Mouse (Mus musculus): ENCODE results near the gene Copg1. TPM values are rescaled to one million over a fixed set of nuclear protein-coding genes. Genes with fewer than 3 reads are reported as not detected.

Gene Copg1
- polyA plus RNA-seq, 1 experiment from 2014 or later = 173 TPM

- WGBS = 63% methylated on average over 3 of the region's 3 CpGs
- H3K36me3 ChIP-seq = no peaks in the 10 kb centered on the region
- no peak overlapping the region for H3K27ac ChIP-seq
Observed at GRCm38 (mm10) chr6:87879628-87880027, 8.0 kb upstream of the Copg1 start.

DNA sequence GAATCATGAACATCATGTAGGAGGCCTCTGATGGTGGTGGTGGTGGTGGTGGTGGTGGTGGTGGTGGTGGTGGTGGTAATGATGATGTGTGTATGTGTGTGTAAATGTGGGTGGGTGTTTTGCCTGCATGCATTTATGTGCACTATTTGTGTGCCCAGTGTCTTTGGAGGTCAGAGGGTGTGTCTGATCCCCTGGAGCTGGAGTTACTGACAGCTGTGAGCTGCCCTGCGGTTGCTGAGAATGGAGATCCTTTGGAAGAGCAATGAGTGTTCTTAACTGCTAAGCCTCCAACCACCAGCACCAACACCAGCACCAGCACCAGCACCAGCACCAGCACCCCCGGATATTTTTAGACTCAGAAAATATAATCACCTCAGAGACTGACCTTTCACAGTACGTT lies 5.4 kb upstream of the Copg1 start:
- H3K4me3 ChIP-seq = no peak overlapping the region
- 64% methylated on average over 3 of the region's 3 CpGs for WGBS
- H3K4me1 ChIP-seq = no peaks in the 10 kb centered on the region
- H3K36me3 ChIP-seq = no peaks in the 10 kb centered on the region
- DNase-seq (ENCODE audit: low spot score) = no peak
- no peaks in the 10 kb centered on the region for H3K9me3 ChIP-seq
- no peak overlapping the region for H3K27ac ChIP-seq
- H3K27me3 ChIP-seq (ENCODE audit: insufficient read depth, poor library complexity, severe bottlenecking) = no peaks in the 10 kb centered on the region

More at GRCm38 (mm10) chr6:87879628-87880027, 8.0 kb upstream of the Copg1 start:
- Histone ChIP-seq H3K9me3 (no peaks in the 10 kb centered on the region), H3K4me1 (no peaks in the 10 kb centered on the region), H3K4me3 (no peak overlapping the region), H3K27me3 (ENCODE audit: insufficient read depth, poor library complexity, severe bottlenecking) (no peaks in the 10 kb centered on the region)
- DNase-seq (ENCODE audit: low spot score) = no peak

- Histone ChIP-seq H3K27ac (no peak overlapping the region), H3K9me3 (no peaks in the 10 kb centered on the region), H3K36me3 (no peaks in the 10 kb centered on the region), H3K4me3 (no peak overlapping the region), H3K27me3 (ENCODE audit: insufficient read depth, poor library complexity, severe bottlenecking) (no peaks in the 10 kb centered on the region), H3K4me1 (no peaks in the 10 kb centered on the region)
- 68% methylated on average over 4 of the region's 4 CpGs for WGBS
- DNase-seq (ENCODE audit: low spot score) = no peak
Observed at GRCm38 (mm10) chr6:87882816-87883215, 4.8 kb upstream of the Copg1 start.

GRCm38 (mm10) chr6:87886721-87887120 lies 893 bp upstream of the Copg1 start:
- Histone ChIP-seq H3K27ac (no peak overlapping the region), H3K27me3 (ENCODE audit: insufficient read depth, poor library complexity, severe bottlenecking) (no peaks in the 10 kb centered on the region), H3K4me1 (peaks cover 7% of the 10 kb centered on the region), H3K4me3 (no peak overlapping the region), H3K9me3 (no peaks in the 10 kb centered on the region), H3K36me3 (peaks cover 30% of the 10 kb centered on the region)
- DNase-seq (ENCODE audit: low spot score) = no peak
- 95% methylated on average over 1 of the region's 1 CpGs for WGBS

GRCm38 (mm10) chr6:87893931-87894330 lies 6.3 kb downstream of the Copg1 start:
- H3K27me3 ChIP-seq (ENCODE audit: insufficient read depth, poor library complexity, severe bottlenecking) = no peaks in the 10 kb centered on the region

DNA sequence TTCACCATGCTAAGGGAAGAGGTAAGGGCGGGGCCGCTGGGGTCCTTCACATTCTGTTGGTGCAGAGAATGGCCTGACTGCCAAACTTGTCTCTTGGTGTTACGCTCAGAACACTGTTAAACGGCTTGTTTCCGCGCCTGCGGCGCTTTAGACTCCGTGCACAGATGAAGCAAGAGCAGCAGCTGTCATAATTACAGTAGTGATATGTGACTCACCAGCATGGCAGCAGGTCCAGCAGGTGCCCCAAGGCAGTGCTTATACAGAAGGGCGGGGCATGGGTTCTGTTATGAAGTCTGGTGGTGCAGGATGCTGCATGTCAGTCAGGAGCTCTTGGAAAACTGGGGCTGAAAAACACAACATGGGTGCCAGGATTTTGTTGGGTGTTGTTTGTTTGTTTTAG lies 10.4 kb downstream of the Copg1 start:
- no peak overlapping the region for H3K27ac ChIP-seq
- no peaks in the 10 kb centered on the region for H3K4me1 ChIP-seq
- peaks cover 100% of the 10 kb centered on the region for H3K36me3 ChIP-seq
- no peaks in the 10 kb centered on the region for H3K9me3 ChIP-seq
- no peaks in the 10 kb centered on the region for H3K27me3 ChIP-seq (ENCODE audit: insufficient read depth, poor library complexity, severe bottlenecking)
- no peak for DNase-seq (ENCODE audit: low spot score)
- H3K4me3 ChIP-seq = no peak overlapping the region
- WGBS = 94% methylated on average over 10 of the region's 10 CpGs

More at GRCm38 (mm10) chr6:87893931-87894330, 6.3 kb downstream of the Copg1 start:
- 89% methylated on average over 7 of the region's 7 CpGs for WGBS
- Histone ChIP-seq H3K36me3 (peaks cover 100% of the 10 kb centered on the region), H3K27ac (no peak overlapping the region), H3K4me1 (peaks cover 1% of the 10 kb centered on the region), H3K9me3 (no peaks in the 10 kb centered on the region), H3K4me3 (no peak overlapping the region)
- no peak for DNase-seq (ENCODE audit: low spot score)

GRCm38 (mm10) chr6:87906632-87907031 lies 19.0 kb downstream of the Copg1 start:
- Histone ChIP-seq H3K36me3 (peaks cover 98% of the 10 kb centered on the region), H3K4me1 (no peaks in the 10 kb centered on the region), H3K27me3 (ENCODE audit: insufficient read depth, poor library complexity, severe bottlenecking) (no peaks in the 10 kb centered on the region), H3K27ac (no peak overlapping the region), H3K9me3 (no peaks in the 10 kb centered on the region), H3K4me3 (no peak overlapping the region)
- WGBS = 67% methylated on average over 5 of the region's 5 CpGs
- DNase-seq (ENCODE audit: low spot score) = peak; percentile 65

DNA sequence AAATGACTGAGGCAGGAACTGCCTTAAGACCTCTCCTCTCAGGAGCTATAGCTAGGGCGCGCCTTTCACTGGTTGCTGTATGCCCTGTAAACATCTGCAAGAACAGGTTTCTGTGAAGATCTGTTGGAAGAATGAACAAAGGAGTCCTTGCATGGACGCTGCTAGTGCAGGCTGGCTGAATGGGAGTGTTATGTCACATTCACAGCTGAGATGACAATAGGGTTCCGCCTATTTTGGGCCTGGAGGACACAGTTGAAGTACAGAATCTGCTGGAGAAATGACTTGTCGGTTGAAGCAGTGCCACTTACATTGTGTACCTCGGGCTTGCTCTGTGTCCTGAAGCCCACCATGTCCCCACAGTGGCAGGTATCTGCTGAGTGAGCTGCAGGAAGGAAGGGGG lies 21.6 kb downstream of the Copg1 start:
- H3K27me3 ChIP-seq (ENCODE audit: insufficient read depth, poor library complexity, severe bottlenecking) = no peaks in the 10 kb centered on the region
- no peak overlapping the region for H3K4me3 ChIP-seq
- H3K9me3 ChIP-seq = no peaks in the 10 kb centered on the region
- 88% methylated on average over 6 of the region's 6 CpGs for WGBS
- H3K36me3 ChIP-seq = peaks cover 88% of the 10 kb centered on the region
- peak; percentile 71 for DNase-seq (ENCODE audit: low spot score)
- peaks cover 7% of the 10 kb centered on the region; the same call in 1 of the 2 replicates for H3K4me1 ChIP-seq
- no peak overlapping the region for H3K27ac ChIP-seq

GRCm38 (mm10) chr6:87911559-87911958 lies 23.9 kb downstream of the Copg1 start:
- Histone ChIP-seq H3K36me3 (peaks cover 72% of the 10 kb centered on the region), H3K27ac (no peak overlapping the region), H3K9me3 (no peaks in the 10 kb centered on the region), H3K4me3 (no peak overlapping the region), H3K4me1 (peaks cover 10% of the 10 kb centered on the region), H3K27me3 (ENCODE audit: insufficient read depth, poor library complexity, severe bottlenecking) (no peaks in the 10 kb centered on the region)
- DNase-seq (ENCODE audit: low spot score) = peak; percentile 52
- 78% methylated on average over 6 of the region's 6 CpGs for WGBS

DNA sequence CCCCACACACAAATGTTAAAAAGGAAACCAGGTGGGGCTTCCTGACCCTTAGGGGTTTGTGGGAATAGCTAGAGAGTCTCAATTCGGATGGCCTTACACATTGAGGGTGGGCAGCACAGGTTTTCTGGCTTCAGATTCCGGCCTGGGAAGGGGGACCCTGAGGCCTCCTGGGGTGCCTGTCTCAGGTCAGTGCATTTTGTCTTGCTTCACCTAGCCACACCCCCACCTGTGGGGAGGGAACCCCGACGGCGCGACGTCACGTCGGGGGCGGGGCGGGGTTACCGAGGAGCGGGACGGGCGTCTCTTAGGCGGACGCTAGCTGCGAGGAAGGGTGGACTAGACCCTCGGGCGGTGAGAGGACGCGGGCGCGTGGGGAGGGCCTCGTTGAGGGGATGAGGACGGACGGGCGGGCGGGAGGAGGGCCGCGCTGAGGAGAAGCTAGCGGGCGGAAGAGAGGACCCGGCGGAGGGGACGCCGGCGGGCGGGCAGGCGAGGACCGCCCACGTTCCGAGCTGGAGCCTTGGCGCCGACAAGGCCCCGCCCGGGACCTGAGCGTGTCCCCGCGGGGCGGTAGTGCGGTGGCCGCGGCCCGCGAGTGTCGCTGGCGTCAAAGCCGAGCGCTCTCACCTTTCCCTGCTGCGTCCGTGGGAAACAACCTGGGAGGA lies 26.2 kb downstream of the Copg1 start, which contains the start of gene Hmces:
Gene Hmces, plus strand, starts transcription at position 275 of the 665 bp plus-strand sequence.
- peaks cover 72% of the 10 kb centered on the region for H3K36me3 ChIP-seq
- WGBS = under 1% methylated on average over 61 of the region's 62 CpGs
- H3K9me3 ChIP-seq = no peaks in the 10 kb centered on the region
- peaks cover 10% of the 10 kb centered on the region for H3K4me1 ChIP-seq
- H3K27me3 ChIP-seq (ENCODE audit: insufficient read depth, poor library complexity, severe bottlenecking) = no peaks in the 10 kb centered on the region
- peak within 1 kb of the TSS; percentile 96 for H3K4me3 ChIP-seq
- peak; percentile 89 for DNase-seq (ENCODE audit: low spot score)
- peak within 1 kb of the TSS; percentile 93 for H3K27ac ChIP-seq

- WGBS = 4% methylated on average over 35 of the region's 35 CpGs
- H3K4me3 ChIP-seq = peak overlapping the region; percentile 96
- H3K36me3 ChIP-seq = peaks cover 72% of the 10 kb centered on the region
- H3K9me3 ChIP-seq = no peaks in the 10 kb centered on the region
- peak overlapping the region; percentile 93 for H3K27ac ChIP-seq
- no peaks in the 10 kb centered on the region for H3K27me3 ChIP-seq (ENCODE audit: insufficient read depth, poor library complexity, severe bottlenecking)
- peaks cover 10% of the 10 kb centered on the region for H3K4me1 ChIP-seq
- DNase-seq (ENCODE audit: low spot score) = peak; percentile 84
Observed at GRCm38 (mm10) chr6:87914326-87915102, 26.9 kb downstream of the Copg1 start.

DNA sequence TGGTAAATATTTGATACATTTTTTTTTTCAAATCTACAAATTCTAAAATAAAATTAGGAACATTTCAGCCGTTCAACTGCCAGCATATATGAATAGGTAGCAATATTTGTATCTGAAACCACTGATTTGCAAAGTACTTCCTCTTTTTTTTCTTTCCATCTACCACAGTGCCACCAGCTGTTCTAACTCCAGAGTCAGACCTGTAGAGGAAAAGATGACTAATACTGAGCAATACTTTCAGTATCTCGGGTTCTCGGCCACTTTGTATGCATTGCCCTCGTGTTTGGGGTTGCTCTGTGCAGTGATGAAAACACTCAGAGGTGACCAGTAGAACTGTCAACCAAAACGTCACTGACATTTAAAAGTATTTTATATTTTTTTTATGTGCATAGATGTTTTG lies 28.3 kb downstream of the Copg1 start:
- H3K27me3 ChIP-seq (ENCODE audit: insufficient read depth, poor library complexity, severe bottlenecking) = no peaks in the 10 kb centered on the region
- peaks cover 69% of the 10 kb centered on the region for H3K36me3 ChIP-seq
- H3K9me3 ChIP-seq = no peaks in the 10 kb centered on the region
- H3K4me3 ChIP-seq = no peak overlapping the region
- peaks cover 10% of the 10 kb centered on the region for H3K4me1 ChIP-seq
- WGBS = 67% methylated on average over 5 of the region's 5 CpGs
- no peak for DNase-seq (ENCODE audit: low spot score)
- H3K27ac ChIP-seq = no peak overlapping the region

- no peaks in the 10 kb centered on the region for H3K4me1 ChIP-seq
- DNase-seq (ENCODE audit: low spot score) = no peak
- WGBS = 92% methylated on average over 4 of the region's 4 CpGs
- H3K4me3 ChIP-seq = no peak overlapping the region
- peaks cover 85% of the 10 kb centered on the region for H3K36me3 ChIP-seq
- H3K9me3 ChIP-seq = no peaks in the 10 kb centered on the region
- H3K27ac ChIP-seq = no peak overlapping the region
- H3K27me3 ChIP-seq (ENCODE audit: insufficient read depth, poor library complexity, severe bottlenecking) = no peaks in the 10 kb centered on the region
Observed at GRCm38 (mm10) chr6:87921201-87921600, 33.6 kb downstream of the Copg1 start.
